Mouse (Mus musculus) thymus, adult 18-20 months (tissue): ENCODE measurements at regions not wholly inside any gene's neighbourhood (a gene's known extent, or its start where the extent isn't known, plus 50 kb on each side); places are given as distances from the start of the nearest gene placed in this dataset.

Experiments
- DNase-seq, 2 experiments: peaks; one replicate each; pipeline ENCODE4 v3.0.0; 2022; ENCODE audit warnings: mixed read lengths in 2 of 2

DNA sequence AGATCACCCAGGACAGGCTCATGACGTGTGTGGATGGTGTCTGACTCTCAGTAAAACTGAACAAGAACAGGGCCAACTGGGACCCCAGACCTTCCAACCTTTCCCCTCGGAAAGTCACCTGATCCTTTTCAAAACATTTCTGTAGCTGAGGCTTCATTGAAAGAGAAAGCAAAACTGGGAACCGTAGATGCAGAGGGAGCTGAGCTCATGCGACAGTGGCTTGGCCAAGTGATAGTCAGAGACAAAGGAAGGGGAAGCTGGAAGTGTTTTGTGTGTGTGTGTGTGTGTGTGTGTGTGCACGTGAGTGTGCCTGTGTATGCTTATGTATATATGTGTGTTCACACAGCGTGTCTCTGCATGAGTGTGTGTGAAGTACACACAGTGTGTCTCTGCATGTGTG is 56.7 kb downstream of the Cryba4 start:
- no peak for DNase-seq
